Mouse (Mus musculus) CD4-positive helper T cell, adult 2 months (primary cell): ENCODE measurements around the gene Tldc2.

ENCODE experiments used
- DNase-seq: peaks from one replicate; pipeline ENCODE4 v3.0.0-alpha.2; 2012; ENCODE audit warnings: low read depth, missing footprints, low spot score

Tldc2 gene

GRCm38 (mm10) chr2:157086796-157087195 is at the start of gene Tldc2:
Gene Tldc2 (plus strand): TSS chr2:157087055.
- no peak for DNase-seq

DNA sequence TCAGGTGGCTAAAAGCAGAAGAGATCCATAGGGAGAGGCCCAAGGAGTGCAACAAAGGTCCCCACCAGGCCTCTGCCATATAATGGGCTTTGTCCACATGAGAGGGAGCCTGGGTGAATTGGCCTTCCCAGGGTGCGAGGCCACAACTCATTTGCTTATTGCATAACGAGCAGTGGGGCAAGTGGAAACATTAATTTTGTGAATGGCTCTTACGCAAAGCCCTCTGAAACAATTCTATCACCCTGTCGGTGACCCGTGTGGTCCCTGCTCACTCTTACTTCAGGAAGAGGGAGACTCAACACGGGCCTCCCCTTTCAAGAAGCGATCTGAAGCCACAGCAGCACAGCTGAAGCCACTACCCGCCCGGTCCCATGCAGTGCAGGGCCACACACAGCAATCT is 49.6 kb upstream of the Tldc2 start:
- no peak for DNase-seq

GRCm38 (mm10) chr2:157039900-157040648 is 46.8 kb upstream of the Tldc2 start:
- DNase-seq, result no peak

DNA sequence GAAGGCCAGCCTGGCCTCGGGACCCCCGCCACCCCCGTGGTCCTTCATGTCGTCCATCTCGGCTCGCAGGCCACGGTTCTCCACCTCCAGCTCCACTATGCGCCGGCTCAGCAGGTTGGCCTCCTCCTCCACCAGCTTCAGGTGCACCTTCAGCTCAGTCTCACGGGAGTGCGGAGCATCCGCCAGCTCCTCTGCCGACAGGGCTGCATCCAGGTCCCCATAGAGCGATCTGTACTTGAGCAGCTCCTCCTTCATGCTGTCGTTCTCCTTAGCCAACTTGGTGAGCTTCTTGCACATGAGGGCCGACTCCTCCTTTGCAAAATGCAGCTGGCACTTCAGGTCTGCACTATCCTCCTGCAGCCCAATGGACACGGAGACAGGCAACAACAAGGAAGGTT is 46.2 kb upstream of the Tldc2 start:
- no peak for DNase-seq

GRCm38 (mm10) chr2:157041421-157041820 is 45.4 kb upstream of the Tldc2 start:
- DNase-seq, result no peak

- no peak for DNase-seq
Observed at GRCm38 (mm10) chr2:157043556-157043955, 43.3 kb upstream of the Tldc2 start.

GRCm38 (mm10) chr2:157043987-157044386 is 42.9 kb upstream of the Tldc2 start:
- no peak for DNase-seq

DNA sequence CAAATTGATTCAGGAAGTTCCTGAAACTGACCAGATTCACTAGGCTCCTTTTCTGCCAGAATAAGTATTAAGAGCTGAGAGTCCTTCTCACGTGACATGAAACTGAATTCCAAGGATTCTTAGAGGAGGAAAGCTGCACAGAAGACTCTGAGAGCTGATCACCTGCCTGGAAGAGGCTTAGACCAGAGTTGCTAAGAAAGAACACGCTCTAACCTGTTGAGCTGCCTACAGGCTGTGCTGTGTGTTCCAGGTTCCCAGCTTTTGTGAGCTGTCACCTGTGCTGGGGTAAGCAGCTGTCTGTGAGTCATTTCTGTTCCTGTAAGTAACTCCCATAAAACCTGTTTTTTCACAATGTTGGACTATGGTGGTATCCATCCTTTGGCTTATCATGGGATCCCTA is 40.9 kb upstream of the Tldc2 start:
- DNase-seq, result no peak

- no peak for DNase-seq
Observed at GRCm38 (mm10) chr2:157046956-157047355, 39.9 kb upstream of the Tldc2 start.

- DNase-seq, result no peak
Observed at GRCm38 (mm10) chr2:157048395-157049181, 38.3 kb upstream of the Tldc2 start.

DNA sequence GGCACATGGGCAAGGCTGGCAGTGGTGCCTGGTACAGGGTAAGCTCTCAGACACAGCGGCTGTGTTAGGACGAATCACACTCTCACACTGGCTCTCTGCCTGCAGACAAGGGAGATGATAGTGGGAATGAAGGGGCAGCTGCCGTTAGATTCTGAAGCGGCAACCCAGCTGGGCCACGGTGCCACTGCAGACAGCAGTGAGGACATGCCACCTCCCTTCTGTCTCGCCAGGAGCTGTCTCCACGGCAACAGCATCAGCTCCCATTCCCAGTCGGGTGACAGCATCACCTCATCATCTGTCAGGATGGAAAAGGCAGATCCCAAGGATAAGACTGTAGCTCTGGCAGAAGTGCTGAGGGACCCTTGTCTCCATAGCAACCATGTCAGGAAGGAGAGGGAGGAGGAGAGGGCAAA is 37.0 kb upstream of the Tldc2 start:
- no peak for DNase-seq

DNA sequence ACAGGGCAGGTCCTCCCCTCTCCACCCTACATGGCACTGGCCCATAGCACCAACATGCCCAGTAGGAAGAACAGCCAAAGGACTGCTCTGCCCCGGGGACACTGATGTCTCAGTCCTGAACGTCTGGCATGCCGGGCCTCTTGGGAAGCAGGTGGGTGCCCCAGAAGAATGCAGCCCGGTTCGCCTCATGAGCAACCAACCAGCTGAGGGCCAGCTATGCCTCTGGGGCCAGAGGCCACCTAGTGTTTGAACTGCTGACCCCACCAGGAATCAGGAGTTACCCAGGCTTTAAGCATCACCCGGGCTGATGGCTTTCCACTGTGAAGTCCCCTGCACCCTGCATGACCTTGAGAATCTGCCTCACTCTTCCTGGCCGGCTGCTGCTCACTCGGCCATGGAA is 34.4 kb upstream of the Tldc2 start:
- DNase-seq, result no peak

DNA sequence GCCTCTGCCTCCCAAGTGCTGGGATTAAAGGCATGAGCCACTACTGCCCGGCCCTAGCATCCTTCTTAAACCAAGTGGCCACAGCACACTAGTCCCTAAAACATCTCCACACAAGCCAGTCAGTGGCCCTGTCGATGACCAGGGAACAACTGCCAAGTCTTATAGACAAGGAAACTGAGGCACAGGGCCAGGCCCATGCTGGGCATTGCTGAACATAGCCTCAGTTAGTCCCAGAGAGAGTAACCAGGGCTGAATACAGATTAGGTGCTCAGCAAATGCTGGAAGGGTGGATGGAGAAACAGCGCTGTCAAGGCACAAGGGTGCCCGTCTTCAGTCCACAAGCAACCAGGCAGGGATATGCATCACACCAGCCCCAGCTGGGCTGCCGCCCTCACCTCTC is 33.7 kb upstream of the Tldc2 start:
- DNase-seq, result no peak

- DNase-seq, result no peak
Observed at GRCm38 (mm10) chr2:157053787-157054186, 33.1 kb upstream of the Tldc2 start.

GRCm38 (mm10) chr2:157054297-157054696 is 32.6 kb upstream of the Tldc2 start:
- DNase-seq, result no peak

- no peak for DNase-seq
Observed at GRCm38 (mm10) chr2:157054816-157055215, 32.0 kb upstream of the Tldc2 start.

GRCm38 (mm10) chr2:157055721-157056120 is 31.1 kb upstream of the Tldc2 start:
- DNase-seq, result no peak

GRCm38 (mm10) chr2:157057186-157057585 is 29.7 kb upstream of the Tldc2 start:
- no peak for DNase-seq

- no peak for DNase-seq
Observed at GRCm38 (mm10) chr2:157057758-157058157, 29.1 kb upstream of the Tldc2 start.

DNA sequence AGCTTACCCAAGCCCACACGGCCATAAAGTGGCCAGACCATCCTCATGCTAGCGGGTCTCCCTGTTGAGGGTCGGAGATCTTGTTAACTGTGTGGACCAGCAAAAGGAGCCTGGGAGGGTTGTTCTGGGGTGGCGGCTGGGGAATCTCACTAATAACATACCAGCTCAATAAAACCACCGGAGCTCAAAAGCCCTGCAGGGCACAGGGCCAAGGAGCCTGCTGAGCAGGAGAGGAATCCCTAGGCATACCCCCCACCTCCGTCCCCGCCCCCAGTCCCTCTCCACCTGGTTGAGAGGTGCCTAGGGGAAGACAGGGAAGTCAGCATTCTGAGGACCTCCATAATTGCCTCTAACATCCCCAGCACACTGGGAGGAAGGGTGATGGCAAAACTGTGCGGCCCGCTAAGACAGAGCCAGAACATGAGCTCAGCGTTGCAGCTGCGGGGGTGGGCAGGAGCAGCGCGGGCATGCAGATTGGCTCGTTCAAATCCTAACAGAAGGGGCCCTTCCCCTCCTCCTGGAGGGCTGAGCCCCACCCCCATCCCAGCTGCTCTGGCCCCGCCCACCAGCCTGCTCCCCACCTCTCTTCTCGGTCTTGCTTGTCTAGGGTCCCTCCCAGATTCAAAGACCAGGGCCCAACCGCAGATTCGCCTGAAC is 28.4 kb upstream of the Tldc2 start:
- DNase-seq, result no peak

DNA sequence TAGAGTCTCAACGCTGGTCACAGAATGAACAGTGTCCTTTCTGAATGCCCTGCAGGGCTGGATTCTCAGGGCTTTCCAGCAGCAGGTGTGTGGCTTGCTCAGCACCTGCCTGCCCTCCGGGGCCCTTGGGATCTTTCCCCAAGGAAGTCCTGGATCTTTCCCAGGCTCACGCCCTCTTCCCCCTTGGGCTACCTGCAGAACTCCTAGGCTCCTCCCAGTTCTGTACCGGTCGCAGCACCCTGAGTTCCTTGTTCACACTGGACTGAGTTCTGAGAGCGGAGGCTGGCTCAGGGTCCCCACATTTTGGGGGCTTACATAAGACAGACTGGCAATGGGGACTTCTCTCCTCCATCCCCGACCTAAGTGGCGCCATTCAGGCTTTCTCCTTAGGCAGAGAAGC is 27.7 kb upstream of the Tldc2 start:
- no peak for DNase-seq

- DNase-seq, result no peak
Observed at GRCm38 (mm10) chr2:157060037-157060436, 26.8 kb upstream of the Tldc2 start.
